Mouse (Mus musculus): Measurements from ENCODE around the gene Ankrd65.

DNA sequence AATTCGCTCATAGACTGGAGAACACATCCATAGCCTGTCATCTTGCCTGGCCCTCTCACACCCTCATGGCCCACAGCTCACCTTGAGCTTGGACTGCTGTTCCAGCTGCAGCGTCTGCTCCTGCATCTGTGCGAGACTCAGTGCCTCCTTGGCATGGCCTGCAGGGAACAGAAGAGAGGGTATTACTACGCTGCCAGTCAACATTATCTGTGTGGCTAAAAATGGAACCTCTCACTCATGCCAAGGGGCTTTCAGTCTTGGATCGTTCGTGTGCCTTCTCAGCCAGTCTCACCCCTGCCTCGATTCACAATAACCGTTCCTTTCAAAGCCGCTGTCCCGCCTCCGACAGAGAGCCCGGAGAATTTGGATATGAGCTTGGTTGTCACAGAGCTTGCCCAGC is 33.2 kb upstream of the Ankrd65 start:
- TF ChIP-seq MAX (IDR thresholded peaks at IDR 0.05; ENCODE audit: low read length) (no peak), CTCF (IDR thresholded peaks at IDR 0.05 in 2 of 3, conservative IDR thresholded peaks at IDR 0.05 in 1 of 3; ENCODE audit: control insufficient read depth in 1 of 3, insufficient read depth in 1 of 3, low read depth in 2 of 3, low read length in 3 of 3, poor library complexity in 1 of 3, severe bottlenecking in 1 of 3) (no peak), RAD21 (IDR thresholded peaks at IDR 0.05; ENCODE audit: low read depth, low read length) (no peak), POLR2AphosphoS2 (IDR thresholded peaks at IDR 0.05; ENCODE audit: low read length) (no peak; the same call in 1 of the 2 replicates), USF1 (IDR thresholded peaks at IDR 0.05; ENCODE audit: low read depth, low read length) (no peak), ZNF384 (IDR thresholded peaks at IDR 0.05; ENCODE audit: low read depth, low read length) (no peak), TCF12 (IDR thresholded peaks at IDR 0.05; ENCODE audit: low read depth, low read length) (no peak), MEF2A (IDR thresholded peaks at IDR 0.05; ENCODE audit: extremely low read depth, insufficient replicate concordance, low read depth, low read length, poor library complexity, severe bottlenecking) (no peak)

All from MEL (cell line).